Mouse (Mus musculus) G1E (cell line): ENCODE results near the gene Sumo1. TPM values are rescaled to one million over a fixed set of nuclear protein-coding genes. Genes with fewer than 3 reads are reported as not detected.

Source experiments
- ATAC-seq: 2 replicates; pipeline ENCODE4 v1.8.0; 2016; ENCODE audit warnings: mild to moderate bottlenecking; ENCODE audit not compliant: insufficient number of reproducible peaks, poor library complexity, low FRiP score, severe bottlenecking; ENCODE audit errors: extremely low read depth
- DNase-seq: peaks from one replicate; pipeline ENCODE4 v3.0.0; 2012; ENCODE audit warnings: low spot score
- H3K27me3 ChIP-seq: 2 replicates; pipeline ENCODE4 v1.6.1; 2012; ENCODE audit warnings: mild to moderate bottlenecking, low read length, inconsistent platforms; ENCODE audit not compliant: insufficient read depth
- H3K36me3 ChIP-seq: replicated peaks from 2 replicates; pipeline ENCODE3; 2012; ENCODE audit warnings: mild to moderate bottlenecking, inconsistent platforms
- H3K4me1 ChIP-seq: 2 replicates; pipeline ENCODE4 v1.6.1; 2012; ENCODE audit warnings: low read depth, low read length, inconsistent platforms, mixed read lengths; ENCODE audit not compliant: insufficient read depth
- H3K4me3 ChIP-seq: 2 replicates; pipeline ENCODE4 v1.5.1; 2012; ENCODE audit warnings: low read depth, mild to moderate bottlenecking, inconsistent platforms, low read length, moderate library complexity, mixed read lengths
- H3K9me3 ChIP-seq: replicated peaks from 2 replicates; pipeline ENCODE4 v1.6.1; 2012; ENCODE audit warnings: inconsistent platforms
- CTCF ChIP-seq: IDR thresholded peaks from 2 replicates; pipeline ENCODE4 v1.5.1; 2012; ENCODE audit warnings: low read depth, low read length, inconsistent platforms, mixed read lengths
- GATA1 ChIP-seq: IDR thresholded peaks from 2 replicates; pipeline ENCODE4 v1.6.1; 2012; ENCODE audit warnings: borderline replicate concordance, low read length, inconsistent platforms, mixed read lengths
- GATA2 ChIP-seq: IDR thresholded peaks from 2 replicates; pipeline ENCODE4 v1.6.1; 2012; ENCODE audit warnings: low read depth, low read length, inconsistent platforms, borderline replicate concordance
- POLR2AphosphoS5 ChIP-seq: IDR thresholded peaks from 2 replicates; pipeline ENCODE4 v1.6.1; 2012; ENCODE audit warnings: low read depth, low read length, inconsistent platforms; ENCODE audit not compliant: insufficient replicate concordance
- TAL1 ChIP-seq: conservative IDR thresholded peaks from 2 replicates; pipeline ENCODE4 v1.6.1; 2012; ENCODE audit warnings: low read depth, low read length, inconsistent platforms, mixed read lengths
- polyA plus RNA-seq: library from polyadenylated mRNA; stranded (reverse); fragments of >175 nt; gene quantifications from 2 replicates; pipeline ENCODE4 v1.2.3, GENCODE M21; 2012
- total RNA-seq, 2 experiments: library from RNA; stranded (forward) in 1 of 2; stranded (reverse) in 1 of 2; fragments of 200-1000 nt in 1 of 2; fragments of >200 nt in 1 of 2; fragmentation: Nextera tagmentation in 1 of 2; gene quantifications; 2 replicates each; pipeline ENCODE4 v1.2.3; 2014 to 2017

Gene Sumo1
- total and polyA plus RNA-seq, 3 experiments = 235 to 589 (median 329) TPM

DNA sequence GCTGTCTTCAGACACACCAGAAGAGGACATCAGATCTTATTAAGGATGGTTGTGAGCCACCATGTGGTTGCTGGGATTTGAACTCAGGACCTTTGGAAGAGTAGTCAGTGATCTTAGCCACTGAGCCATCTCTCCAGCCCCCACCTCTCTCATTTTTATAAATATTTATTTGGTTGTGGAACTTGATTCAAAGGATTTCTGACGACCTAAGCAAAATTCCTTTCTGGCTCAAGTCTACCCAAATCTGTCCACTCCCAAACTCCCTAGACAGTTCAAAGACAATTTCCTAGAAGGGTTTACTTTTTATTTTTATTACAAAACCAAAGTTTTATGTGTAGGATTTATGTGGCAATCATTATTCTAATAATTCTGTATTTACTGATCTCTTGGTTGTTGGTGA lies 81.4 kb downstream of the Sumo1 start:
- Histone ChIP-seq H3K36me3 (no peaks in the 10 kb centered on the region), H3K4me3 (no peak overlapping the region), H3K4me1 (peaks cover 6% of the 10 kb centered on the region), H3K9me3 (no peaks in the 10 kb centered on the region), H3K27me3 (peaks cover 47% of the 10 kb centered on the region)
- TF ChIP-seq POLR2AphosphoS5 = no peak
- TF ChIP-seq GATA1 = no peak
- TF ChIP-seq TAL1 = no peak
- TF ChIP-seq GATA2 = no peak
- no peak for TF ChIP-seq CTCF
- DNase-seq = no peak
- ATAC-seq = no peak

DNA sequence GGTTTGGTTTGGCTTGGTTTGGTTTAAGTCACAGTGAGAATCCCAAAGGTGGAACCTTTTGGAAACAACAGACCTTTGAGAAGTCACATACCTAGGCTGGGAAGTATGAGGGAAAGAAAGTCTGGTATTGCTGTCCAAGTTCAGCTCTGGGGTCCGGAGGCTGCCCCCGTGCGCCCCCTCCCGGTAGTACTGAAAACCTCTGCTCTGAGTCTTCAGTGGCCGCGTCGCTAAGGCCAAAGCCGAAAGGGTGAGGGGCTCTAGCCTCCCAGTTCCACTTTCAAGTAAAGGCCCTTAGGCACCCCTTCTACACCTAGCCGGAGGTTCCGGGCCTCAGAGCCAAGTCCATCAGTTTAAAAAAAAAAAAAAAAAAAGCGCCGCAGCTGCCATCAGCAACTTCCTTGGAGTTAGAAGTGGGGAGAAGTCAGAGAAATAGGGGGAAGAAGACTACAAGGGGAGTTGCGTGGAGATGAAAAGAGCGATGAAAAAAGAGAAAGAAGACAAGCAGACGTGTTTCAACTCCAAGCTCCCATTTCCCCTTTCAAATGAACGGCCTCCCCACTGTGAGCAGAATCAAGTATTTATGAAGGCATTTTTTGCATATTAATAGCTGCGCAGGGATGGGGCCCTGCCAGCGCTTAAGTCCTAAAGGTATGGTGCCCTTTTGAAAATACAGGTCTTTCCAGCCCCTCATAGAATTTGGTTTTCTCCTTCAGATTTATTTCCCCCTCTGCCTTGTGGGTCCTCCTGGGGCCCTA lies 85.8 kb downstream of the Sumo1 start:
- Histone ChIP-seq H3K4me3 (no peak overlapping the region; the same call in 1 of the 2 replicates), H3K4me1 (peaks cover 15% of the 10 kb centered on the region), H3K36me3 (no peaks in the 10 kb centered on the region), H3K27me3 (peaks cover 33% of the 10 kb centered on the region), H3K9me3 (no peaks in the 10 kb centered on the region)
- TF ChIP-seq CTCF (peak; percentile 73), GATA2 (no peak)
- DNase-seq (peak; percentile 54), ATAC-seq (peak; percentile 46; the same call in 1 of the 2 replicates)

DNA sequence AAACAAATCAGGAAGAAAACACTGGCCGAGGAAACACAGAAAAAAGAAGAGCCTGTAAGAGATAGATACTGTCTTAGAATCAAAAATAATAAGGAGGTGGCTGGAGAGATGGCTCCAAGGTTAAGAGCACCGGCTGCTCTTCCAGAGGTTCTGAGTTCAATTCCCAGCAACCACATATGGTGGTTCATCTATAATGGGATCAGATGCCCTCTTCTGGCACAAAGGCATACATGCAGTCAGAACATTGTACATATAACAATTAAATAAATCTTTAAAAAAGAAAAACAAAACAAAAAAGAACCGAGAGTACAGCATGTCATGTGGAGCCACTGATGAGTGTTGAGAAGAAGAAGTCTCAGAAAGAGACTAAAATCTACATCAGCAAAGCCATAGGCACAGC lies 89.8 kb downstream of the Sumo1 start:
- TF ChIP-seq POLR2AphosphoS5 (no peak), GATA1 (no peak), GATA2 (no peak), TAL1 (no peak), CTCF (no peak)
- no peak for ATAC-seq
- no peak for DNase-seq
- Histone ChIP-seq H3K36me3 (no peaks in the 10 kb centered on the region), H3K27me3 (peaks cover 44% of the 10 kb centered on the region), H3K9me3 (no peaks in the 10 kb centered on the region), H3K4me1 (peaks cover 16% of the 10 kb centered on the region), H3K4me3 (no peak overlapping the region)

DNA sequence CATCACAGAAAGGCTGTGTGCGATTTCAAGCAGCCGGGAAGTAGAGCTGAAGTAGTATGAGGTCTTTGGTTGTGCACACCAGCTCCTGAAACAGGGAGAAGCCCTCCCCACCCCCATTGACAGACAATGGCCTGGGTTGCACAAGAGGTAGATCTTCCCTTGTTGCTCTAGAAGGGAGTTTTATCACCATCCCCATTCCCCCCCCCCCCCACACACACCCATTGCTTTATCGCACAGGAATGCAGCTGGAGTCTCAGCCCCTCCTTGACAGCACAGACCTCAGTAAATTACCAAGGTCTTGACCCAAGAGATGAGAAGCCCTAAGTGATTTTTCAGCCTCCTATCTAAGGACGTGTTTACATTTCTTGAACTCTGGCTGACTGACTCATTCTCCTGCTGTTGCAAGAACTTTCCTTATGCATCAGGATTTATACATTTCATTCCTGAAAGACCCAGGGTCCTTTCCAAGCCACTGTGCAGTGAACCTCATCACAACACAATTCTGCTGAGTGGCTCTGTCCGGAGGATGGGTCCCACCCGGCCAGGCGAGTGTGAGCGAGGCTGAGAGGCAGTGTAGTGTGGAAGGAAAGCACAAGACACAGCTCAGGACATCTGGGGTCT lies 90.4 kb downstream of the Sumo1 start:
- Histone ChIP-seq H3K36me3 (no peaks in the 10 kb centered on the region), H3K4me3 (no peak overlapping the region), H3K27me3 (peaks cover 46% of the 10 kb centered on the region), H3K9me3 (no peaks in the 10 kb centered on the region), H3K4me1 (peaks cover 16% of the 10 kb centered on the region)
- no peak for TF ChIP-seq GATA1
- TF ChIP-seq TAL1 = no peak
- no peak for TF ChIP-seq CTCF
- DNase-seq = no peak
- peak; percentile 45 for ATAC-seq

DNA sequence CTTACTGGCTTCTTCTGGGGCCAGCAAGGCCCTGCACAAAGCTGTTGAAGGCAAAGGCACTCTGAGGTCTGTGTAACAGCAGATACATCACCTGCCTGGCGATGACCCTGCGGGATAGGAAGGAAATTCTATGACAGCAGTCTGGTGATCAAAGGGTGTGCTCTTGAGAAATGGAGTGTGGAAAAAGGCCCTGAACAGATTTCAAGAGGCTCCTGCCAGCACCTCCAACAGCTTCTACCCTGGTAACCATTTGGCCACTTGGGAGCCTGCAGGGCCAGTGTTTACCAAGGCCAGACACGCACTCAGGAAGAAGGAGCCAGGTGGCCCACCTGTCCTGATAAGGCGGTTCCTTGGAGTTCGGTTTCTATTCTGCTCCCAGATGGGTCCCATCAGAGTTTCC lies 91.3 kb downstream of the Sumo1 start:
- H3K27me3 ChIP-seq = peaks cover 50% of the 10 kb centered on the region
- no peaks in the 10 kb centered on the region for H3K9me3 ChIP-seq
- no peak for DNase-seq
- TF ChIP-seq GATA1 = no peak
- no peak for TF ChIP-seq POLR2AphosphoS5
- no peak for TF ChIP-seq GATA2
- TF ChIP-seq CTCF = no peak
- TF ChIP-seq TAL1 = no peak
- H3K4me3 ChIP-seq = no peak overlapping the region
- peaks cover 16% of the 10 kb centered on the region for H3K4me1 ChIP-seq
- no peak for ATAC-seq
- no peaks in the 10 kb centered on the region for H3K36me3 ChIP-seq

DNA sequence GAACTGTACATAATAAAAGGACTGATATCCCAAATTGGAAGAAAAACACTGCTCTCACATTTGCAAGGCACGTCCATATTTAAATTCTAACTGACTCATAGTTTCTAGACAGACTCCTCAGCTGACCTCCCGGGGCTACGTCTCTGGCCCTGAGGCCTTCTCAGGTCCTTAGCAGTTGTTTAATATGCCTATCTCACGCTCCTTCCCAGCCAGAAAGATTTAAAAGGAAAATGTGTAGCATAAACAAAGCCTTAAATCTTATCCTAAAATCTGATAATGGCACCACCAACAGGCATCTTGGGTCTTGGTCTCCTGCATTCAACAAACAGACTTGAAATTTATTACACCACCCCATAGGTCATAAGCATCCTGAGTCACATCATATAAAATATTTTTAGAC lies 91.9 kb downstream of the Sumo1 start:
- H3K36me3 ChIP-seq = no peaks in the 10 kb centered on the region
- H3K4me3 ChIP-seq = no peak overlapping the region
- peaks cover 52% of the 10 kb centered on the region for H3K27me3 ChIP-seq
- peaks cover 20% of the 10 kb centered on the region for H3K4me1 ChIP-seq
- no peaks in the 10 kb centered on the region for H3K9me3 ChIP-seq
- DNase-seq = no peak
- no peak for ATAC-seq
- TF ChIP-seq TAL1 = no peak
- no peak for TF ChIP-seq GATA2
- no peak for TF ChIP-seq GATA1
- TF ChIP-seq POLR2AphosphoS5 = no peak
